Mouse (Mus musculus) ovary, postnatal 36 days (tissue): ENCODE data around the gene Mettl14.
A peak's percentile ranks its signal among the peaks of the same experiment; 100 is the strongest.

Experiments
- DNase-seq: peaks from one replicate; pipeline ENCODE4 v3.0.0; 2022; ENCODE audit warnings: low spot score, mixed read lengths

Mettl14 gene

DNA sequence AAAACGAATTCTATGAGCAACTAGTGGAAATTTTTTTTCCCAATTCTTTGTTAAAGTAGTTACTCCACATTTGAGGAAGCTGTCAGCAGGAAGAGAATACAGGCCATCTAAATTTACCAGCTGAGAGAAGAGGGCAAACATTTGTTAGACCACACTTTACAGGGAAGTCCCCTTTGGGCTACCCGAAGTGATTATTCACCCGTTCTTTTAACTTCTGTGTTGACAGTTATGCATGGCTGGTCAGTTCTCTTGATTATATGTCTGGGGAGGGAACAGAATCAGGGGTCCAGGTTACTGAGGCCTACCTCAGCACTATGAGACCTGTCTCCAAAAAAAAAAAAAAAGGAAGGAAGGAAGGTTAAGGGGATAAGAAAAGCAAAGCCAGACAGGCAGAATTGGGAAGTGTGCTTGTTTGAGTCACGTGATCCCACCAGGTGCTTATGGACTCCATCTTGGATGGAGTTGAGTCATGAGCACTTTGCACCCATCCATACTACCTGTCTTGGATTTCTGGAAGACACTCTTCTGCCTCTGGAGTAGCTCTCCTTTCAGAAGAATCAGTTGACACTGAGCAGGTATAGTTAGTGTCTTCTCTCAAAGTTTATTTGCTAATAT lies 29.4 kb downstream of the Mettl14 start:
- DNase-seq: no peak

GRCm38 (mm10) chr3:123354388-123354787 lies 31.5 kb downstream of the Mettl14 start:
- DNase-seq: no peak

DNA sequence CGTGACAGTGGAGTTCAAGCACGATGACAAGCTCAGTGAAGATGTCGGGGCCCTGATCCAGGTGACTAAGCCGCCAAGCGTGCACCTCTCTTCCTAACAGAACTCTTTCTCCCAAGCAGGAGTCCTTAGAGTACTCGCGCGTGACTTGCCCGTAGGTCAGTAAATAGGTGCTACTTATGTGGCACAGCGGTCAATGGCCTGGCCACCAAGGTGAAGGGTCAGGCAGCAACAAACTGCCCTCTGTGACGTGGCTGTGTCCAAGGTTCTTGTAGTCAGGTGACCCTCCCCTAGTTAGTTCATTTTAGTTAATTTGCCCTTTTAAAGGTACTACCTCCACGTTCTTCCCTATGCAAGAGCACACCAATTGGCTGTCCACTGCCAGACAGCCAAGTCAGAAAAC lies 32.2 kb downstream of the Mettl14 start:
- DNase-seq: no peak

GRCm38 (mm10) chr3:123353183-123353582 lies 32.7 kb downstream of the Mettl14 start:
- DNase-seq: no peak

- DNase-seq: no peak
Observed at GRCm38 (mm10) chr3:123351519-123351918, 34.4 kb downstream of the Mettl14 start.

DNA sequence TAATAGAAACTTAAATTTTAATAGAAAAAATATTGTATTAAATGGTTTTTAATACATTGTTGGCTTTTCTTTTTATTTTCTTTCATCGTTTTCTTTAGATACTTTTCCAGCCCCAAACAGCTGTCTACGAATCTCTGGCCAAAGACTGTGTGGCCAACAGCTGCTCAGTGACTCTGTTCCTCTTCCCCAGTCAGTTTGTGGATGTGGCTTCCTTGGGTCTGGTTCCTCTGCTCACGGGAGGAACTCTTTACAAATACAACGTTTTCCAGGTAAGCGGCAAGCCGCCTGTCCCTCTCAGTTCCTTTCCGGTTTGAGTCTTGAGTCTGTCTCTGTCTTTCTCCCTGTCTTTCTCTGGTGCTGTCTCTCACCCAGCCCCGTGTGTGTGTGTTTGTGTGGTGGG lies 35.3 kb downstream of the Mettl14 start:
- DNase-seq: no peak

DNA sequence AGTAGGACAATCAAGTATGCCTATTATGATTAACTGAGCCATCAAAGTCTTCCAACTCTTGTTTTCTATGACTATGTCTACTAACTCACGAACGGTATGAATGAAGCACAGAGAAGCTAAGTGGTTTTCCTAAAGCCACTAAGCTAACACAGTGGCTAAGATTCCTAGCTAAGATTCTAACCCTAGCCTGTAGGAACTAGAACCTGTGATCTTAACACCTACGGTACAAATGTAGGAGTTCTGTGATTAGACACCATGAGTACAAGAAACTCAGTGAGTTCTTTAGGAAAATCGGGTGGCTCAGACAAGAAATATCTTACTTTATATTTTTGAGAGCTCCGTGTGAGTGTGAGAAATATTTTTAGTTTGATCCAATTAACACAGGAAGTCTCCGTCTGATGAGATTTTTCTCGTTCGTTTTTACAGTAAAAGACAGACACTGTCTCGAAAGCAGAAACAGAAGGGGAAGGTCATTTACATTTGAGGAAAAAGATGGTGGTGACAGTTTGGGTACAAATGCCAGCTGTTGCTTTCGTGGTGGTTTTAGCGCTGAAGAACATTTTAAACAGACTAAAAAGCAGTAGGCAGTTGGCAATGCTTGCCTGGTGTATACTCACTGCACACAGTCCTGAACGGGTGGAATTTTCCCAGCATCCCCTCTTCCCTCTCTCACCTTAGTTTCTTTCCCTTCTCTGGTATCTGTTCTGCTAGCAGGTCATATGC lies 37.7 kb downstream of the Mettl14 start:
- DNase-seq: no peak

DNA sequence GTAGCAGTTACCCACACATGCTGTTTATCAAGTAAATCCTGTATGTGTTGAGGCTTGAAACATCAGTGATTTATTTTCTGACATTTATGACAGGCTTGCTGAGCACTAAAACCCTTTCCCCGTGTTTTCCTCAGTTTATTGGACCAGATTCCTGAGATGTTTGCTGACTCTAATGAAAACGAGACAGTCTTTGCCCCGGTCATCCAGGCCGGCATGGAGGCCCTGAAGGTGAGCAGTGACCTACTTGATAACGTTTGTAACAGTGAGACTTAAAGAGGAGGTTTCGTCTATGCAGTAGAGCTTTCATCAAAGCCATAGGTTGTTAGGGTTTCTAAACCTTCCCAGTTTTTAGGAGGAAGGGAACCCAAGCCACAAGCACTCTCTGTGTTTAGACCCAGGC lies 42.2 kb downstream of the Mettl14 start:
- DNase-seq: no peak

DNA sequence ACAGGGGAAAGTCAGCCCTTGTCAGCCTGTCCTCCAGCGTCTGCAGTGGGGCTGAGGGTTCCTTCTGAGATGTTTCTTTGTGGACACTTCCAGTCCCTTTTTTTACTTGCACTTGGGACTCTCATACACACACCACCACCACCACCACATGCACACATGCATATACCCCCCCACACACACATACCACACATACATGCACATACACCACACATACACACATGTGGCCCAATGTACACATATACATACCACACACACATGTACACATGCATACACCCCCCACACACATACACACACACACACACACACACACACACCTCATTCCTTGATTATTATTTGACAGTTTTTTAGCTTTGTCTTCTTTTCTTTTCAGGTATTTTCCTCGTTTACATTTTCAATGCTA lies 44.9 kb downstream of the Mettl14 start:
- DNase-seq: no peak

DNA sequence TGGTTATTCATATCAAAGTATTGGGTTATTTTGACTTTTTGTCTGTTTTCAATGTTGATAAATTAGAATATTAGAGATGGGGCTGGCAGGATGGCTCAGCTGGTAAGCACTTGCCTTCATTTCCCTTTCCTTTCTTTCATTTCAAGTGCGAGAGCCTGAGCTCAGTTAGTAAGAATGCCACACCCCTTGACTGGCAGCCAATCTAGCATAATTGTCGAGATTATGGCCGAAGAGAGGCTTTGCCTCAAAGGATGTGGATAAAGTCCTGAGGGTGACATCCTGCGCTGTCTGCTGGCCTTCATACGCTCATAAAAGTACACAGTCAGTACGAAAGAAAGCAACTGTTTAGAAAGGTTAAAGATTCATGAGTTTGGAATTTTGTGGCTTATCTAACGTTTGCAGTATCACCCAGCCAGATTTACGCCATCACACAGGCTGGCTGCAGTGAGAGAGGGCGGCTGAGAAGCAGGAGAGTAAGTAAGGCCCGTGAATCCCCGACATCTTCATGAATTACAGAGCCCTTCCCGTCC lies 47.2 kb downstream of the Mettl14 start:
- DNase-seq: no peak

DNA sequence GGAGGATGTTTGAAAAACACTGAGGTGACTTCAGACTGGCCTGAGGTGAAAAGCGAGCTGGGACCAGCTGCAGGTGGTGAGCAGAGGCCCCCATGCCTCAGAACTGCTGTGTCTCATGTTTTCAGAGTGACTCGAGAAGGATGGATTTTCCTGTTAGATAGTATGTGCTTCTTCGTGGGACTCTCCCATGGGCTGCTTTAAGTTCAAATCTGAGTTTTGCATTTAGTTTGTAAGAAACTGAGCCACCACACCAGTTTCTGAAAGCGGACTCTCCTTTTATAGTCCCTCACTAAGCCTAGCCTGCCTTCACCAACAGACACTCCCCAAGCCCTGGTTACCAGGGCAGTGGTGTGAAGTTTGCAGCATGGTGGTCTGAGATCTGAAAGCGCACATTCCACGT lies 48.1 kb downstream of the Mettl14 start:
- DNase-seq: no peak

- DNase-seq: no peak
Observed at GRCm38 (mm10) chr3:123336951-123337350, 49.0 kb downstream of the Mettl14 start.

GRCm38 (mm10) chr3:123336455-123336854 lies 49.5 kb downstream of the Mettl14 start:
- DNase-seq: no peak

DNA sequence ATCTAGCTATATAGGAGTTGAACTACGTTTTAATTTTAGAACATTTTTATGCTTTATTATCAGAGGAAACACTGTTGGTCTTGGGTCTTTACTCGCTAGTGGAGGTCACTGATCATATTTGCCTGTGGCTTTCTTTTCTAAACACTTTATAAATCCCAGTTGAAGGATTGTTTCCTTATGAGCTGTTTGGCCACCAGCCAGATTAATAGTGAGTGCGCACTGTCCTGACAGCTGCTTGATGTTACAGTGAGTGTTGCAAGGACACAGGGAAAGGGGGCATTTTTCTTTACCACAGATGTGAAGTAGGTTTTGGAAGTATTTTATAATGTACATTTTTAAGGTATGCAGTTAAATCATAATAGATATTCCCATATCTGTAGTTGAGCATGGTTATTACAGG lies 50.4 kb downstream of the Mettl14 start:
- no peak for DNase-seq

DNA sequence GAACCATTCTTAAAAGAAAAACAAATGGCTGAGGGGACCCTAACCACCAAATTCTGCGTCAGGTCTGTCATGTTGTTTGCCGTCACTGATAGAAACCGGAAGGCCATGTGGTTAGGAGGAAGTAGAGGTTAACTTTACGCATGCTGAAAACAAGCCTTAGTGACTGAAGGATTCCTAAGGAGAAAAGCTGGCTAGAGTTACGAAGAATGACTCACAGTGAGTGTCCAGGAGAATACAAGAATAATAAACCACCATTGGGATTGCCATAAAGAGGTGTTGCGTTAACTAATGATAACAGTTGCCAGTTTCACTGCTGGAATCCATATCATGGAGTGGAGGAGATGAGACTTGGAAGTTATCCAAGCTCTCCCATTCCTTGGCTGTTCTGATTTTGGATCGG lies 51.0 kb downstream of the Mettl14 start:
- no peak for DNase-seq

- DNase-seq: no peak
Observed at GRCm38 (mm10) chr3:123333055-123333424, 52.9 kb downstream of the Mettl14 start.

DNA sequence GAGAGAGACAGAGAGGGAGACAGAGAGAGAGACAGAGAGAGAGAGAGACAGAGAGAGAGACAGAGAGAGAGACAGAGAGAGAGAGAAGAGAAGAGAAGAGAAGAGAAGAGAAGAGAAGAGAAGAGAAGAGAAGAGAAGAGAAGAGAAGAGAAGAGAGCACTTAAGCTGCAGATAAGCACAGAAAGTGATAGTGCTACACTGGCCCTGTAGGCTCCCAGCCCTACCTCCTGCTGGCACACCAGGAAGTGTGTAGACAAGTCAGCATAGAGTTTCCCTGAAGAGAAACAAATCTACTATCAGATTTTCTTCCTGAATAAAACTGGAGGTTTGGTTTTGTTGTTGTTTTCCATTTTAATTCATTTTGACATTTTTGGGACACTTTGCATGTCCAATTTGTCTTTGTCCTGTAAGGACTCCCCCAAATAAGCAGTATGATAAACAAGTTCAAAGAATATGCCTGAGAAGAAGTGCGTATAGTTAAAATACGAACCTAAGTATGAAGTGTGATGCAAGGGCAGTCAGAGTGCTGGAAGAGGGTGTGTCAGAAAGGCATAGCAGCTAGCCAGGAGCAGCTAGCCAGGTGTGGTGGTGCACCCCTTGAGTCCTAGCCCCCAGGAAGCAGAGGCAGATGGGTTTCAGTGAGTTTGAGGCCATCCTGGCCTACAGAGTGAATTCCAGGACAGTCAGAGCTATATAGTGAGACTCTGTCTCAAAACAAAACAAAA lies 53.4 kb downstream of the Mettl14 start:
- no peak for DNase-seq

DNA sequence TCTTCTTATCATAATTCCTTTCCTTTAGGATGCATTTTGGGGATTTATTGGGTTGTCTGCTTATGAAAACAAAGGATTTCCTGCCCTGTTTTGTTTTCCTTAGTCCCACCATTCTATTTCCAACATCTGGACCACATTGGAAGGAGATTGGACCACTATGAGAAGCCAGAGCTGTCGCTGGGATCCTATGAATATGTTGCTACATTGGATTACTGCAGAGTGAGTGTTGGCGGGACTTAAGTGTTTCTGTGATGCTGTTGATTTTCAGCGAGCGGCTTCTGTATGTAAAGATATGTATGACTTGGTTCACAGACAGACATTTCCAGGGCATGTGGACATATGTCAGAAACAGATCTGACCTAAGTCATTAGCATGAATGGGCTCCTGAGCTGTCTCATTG lies 55.7 kb downstream of the Mettl14 start:
- DNase-seq: no peak

DNA sequence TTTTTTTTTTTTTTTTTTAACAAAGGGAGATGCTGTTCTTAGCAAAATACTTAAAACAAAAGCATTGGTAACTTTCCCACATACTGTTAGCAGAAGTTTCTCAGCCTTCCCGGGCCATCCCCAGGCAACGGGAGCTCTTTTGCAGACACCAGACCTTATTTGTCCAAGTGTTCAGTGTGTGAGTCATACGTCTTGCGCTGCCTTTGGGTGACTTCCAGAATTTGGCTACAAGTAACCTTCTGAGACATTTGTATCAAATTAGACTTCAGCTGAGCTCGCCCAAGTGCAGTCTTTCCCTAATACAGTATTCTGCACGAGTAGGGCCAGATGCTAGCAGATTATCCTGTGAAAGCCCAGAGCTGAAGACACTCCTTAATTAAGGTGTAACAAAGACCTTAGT lies 56.7 kb downstream of the Mettl14 start:
- peak; percentile 46 for DNase-seq

- DNase-seq: no peak
Observed at GRCm38 (mm10) chr3:123324326-123324725, 61.6 kb downstream of the Mettl14 start.

- DNase-seq: no peak
Observed at GRCm38 (mm10) chr3:123322147-123322546, 63.8 kb downstream of the Mettl14 start.

- no peak for DNase-seq
Observed at GRCm38 (mm10) chr3:123321612-123322011, 64.3 kb downstream of the Mettl14 start.

DNA sequence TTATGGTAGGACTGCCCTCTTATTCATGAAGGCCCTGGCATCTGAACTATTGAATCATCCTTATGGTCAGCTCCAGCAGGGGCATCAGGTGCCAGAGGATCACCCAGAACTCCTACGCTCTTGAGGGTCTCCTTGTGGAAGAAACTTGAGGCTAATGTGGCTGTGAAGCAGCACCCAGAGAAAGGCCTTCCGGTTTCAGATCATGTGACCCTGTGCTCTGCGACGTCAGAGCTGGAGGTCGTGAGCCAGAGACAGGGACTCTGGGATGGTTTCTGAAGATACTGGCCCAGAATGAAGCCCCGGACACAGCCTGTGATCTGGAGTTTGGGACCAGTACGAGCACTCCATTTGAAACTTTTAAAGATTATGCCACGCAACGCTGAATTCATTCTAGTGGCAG lies 65.6 kb downstream of the Mettl14 start:
- no peak for DNase-seq
